Mouse (Mus musculus) hindlimb bud, embryonic 11.5 days (tissue): ENCODE data around the gene Kctd17.

Experiments
- DNase-seq: peaks from one replicate; pipeline ENCODE4 v3.0.0-alpha.2; 2012; ENCODE audit warnings: low read depth, low spot score; ENCODE audit errors: extremely low spot score

The Kctd17 gene

GRCm38 (mm10) chr15:78480111-78480510 is 51.7 kb downstream of the Kctd17 start:
- DNase-seq = no peak

GRCm38 (mm10) chr15:78480991-78481390 is 52.6 kb downstream of the Kctd17 start:
- no peak for DNase-seq

- DNase-seq = no peak
Observed at GRCm38 (mm10) chr15:78481448-78482000, 53.2 kb downstream of the Kctd17 start.

- no peak for DNase-seq
Observed at GRCm38 (mm10) chr15:78482518-78482917, 54.2 kb downstream of the Kctd17 start.

- DNase-seq = no peak
Observed at GRCm38 (mm10) chr15:78483311-78483710, 54.9 kb downstream of the Kctd17 start.

- no peak for DNase-seq
Observed at GRCm38 (mm10) chr15:78486564-78486963, 58.2 kb downstream of the Kctd17 start.

- DNase-seq = no peak
Observed at GRCm38 (mm10) chr15:78487066-78487465, 58.7 kb downstream of the Kctd17 start.
